Mouse (Mus musculus): ENCODE data around the gene Pfkfb2.

GRCm38 (mm10) chr1:130726396-130726795 is 2.7 kb downstream of the Pfkfb2 start:
- TF ChIP-seq EP300 (IDR thresholded peaks at IDR 0.05; ENCODE audit: low read depth) (no peak), CTCF (IDR thresholded peaks at IDR 0.05; ENCODE audit: low read depth) (no peak)

Data from liver, postnatal 0 days (tissue).